Mouse (Mus musculus) heart, adult 2 months (tissue): ENCODE results near the gene Gm37240. TPM values are rescaled to one million over a fixed set of nuclear protein-coding genes. Genes with fewer than 3 reads are reported as not detected.

Experiments
- DNase-seq, 2 experiments: peaks; one replicate each; pipeline ENCODE4 v3.0.0; 2021
- H3K27ac ChIP-seq: fragments of 200-600 bp; 2 replicates; pipeline ENCODE4 v1.8.1; 2022
- H3K27me3 ChIP-seq: fragments of 200-500 bp; 2 replicates; pipeline ENCODE4 v1.6.1; 2012; ENCODE audit warnings: mild to moderate bottlenecking, low read length, inconsistent platforms, mixed read lengths; ENCODE audit not compliant: control insufficient read depth, insufficient read depth
- H3K36me3 ChIP-seq: fragments of 200-500 bp; 2 replicates; pipeline ENCODE4 v1.6.1; 2012; ENCODE audit warnings: low read length, inconsistent platforms; ENCODE audit not compliant: control insufficient read depth, insufficient read depth
- H3K4me1 ChIP-seq: fragments of 200-500 bp; 2 replicates; pipeline ENCODE4 v1.6.1; 2011; ENCODE audit warnings: low read length; ENCODE audit not compliant: control insufficient read depth, insufficient read depth
- H3K4me3 ChIP-seq: fragments of 200-600 bp; 2 replicates; pipeline ENCODE4 v1.8.1; 2022
- H3K79me2 ChIP-seq: fragments of 200-500 bp; replicated peaks from 2 replicates; pipeline ENCODE4 v1.6.1; 2012; ENCODE audit warnings: mild to moderate bottlenecking, inconsistent platforms, low read length, moderate library complexity, mixed read lengths; ENCODE audit not compliant: control insufficient read depth, insufficient read depth
- H3K9ac ChIP-seq: fragments of 200-500 bp; 2 replicates; pipeline ENCODE4 v1.6.1; 2012; ENCODE audit warnings: low read depth, mild to moderate bottlenecking, control low read depth, inconsistent platforms, low read length, mixed read lengths
- CTCF ChIP-seq: fragments of 200-600 bp; IDR thresholded peaks from 2 replicates; pipeline ENCODE4 v1.8.1; 2022; ENCODE audit warnings: antibody characterized with exemption, mild to moderate bottlenecking, moderate library complexity
- EP300 ChIP-seq: fragments of 200-500 bp; IDR thresholded peaks from 2 replicates; pipeline ENCODE4 v1.6.1; 2011; ENCODE audit warnings: low read depth, low read length, control low read depth; ENCODE audit not compliant: insufficient read depth
- POLR2A ChIP-seq: fragments of 200-500 bp; IDR thresholded peaks from 2 replicates; pipeline ENCODE4 v1.6.1; 2011; ENCODE audit warnings: mild to moderate bottlenecking, low read depth, low read length, control low read depth; ENCODE audit not compliant: insufficient read depth
- WGBS: fragments of 180-500 bp; shearing (Covaris S2); methylation state at CpG from one replicate; pipeline ENCODE4 v1.1.7; 2018; 5-methylcytosine and 5-hydroxymethylcytosine counted together
- intact Hi-C: fragments of 180-260 bp; cut with DNase I; formaldehyde crosslinking; loops from one replicate; pipeline ENCODE4 v1.15.1; 2025
- polyA plus RNA-seq: library from polyadenylated mRNA; depleted of rRNA; stranded (reverse); fragments of >200 nt; gene quantifications from 2 replicates; pipeline ENCODE4 v1.2.3, GENCODE M21; 2012
- total RNA-seq, 2 experiments: library from RNA; stranded (reverse); gene quantifications; 2 replicates each; pipeline ENCODE4 v1.2.3; 2021

Gene Gm37240
- total and polyA plus RNA-seq, 3 experiments, result 25.0 to 45.3 (median 36.6) TPM

DNA sequence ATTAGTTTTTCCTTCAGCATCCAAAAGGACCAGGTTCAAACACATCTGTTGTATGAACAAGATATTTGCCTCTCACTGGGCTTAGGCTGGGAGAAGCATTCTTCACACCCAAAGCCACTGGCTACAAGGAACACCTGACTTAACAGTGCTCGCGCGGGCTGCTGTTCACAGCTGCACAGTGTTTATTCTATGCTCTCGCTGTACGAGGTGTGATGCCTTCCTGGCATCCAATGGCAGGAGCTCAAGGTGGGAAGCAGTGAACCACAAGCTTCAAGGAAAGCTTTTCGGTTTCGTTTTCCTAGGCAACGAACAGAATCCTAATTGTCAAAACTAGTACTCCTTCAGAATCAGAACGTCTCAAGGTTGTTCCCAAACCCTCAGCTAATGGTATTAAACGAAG, 110.6 kb downstream of the Gm37240 start:
- TF ChIP-seq EP300 (no peak), CTCF (no peak), POLR2A (no peak)
- peaks cover 7% of the 10 kb centered on the region for H3K4me1 ChIP-seq
- 90% methylated on average over 10 of the region's 10 CpGs for whole genome bisulfite sequencing
- no peak overlapping the region for H3K27ac ChIP-seq
- no peaks in the 10 kb centered on the region for H3K36me3 ChIP-seq
- DNase-seq, result no peak
- no peaks in the 10 kb centered on the region for H3K79me2 ChIP-seq
- no peaks in the 10 kb centered on the region for H3K27me3 ChIP-seq
- intact Hi-C loops, result no loop called here
- H3K9ac ChIP-seq, result no peak overlapping the region
- no peak overlapping the region for H3K4me3 ChIP-seq

DNA sequence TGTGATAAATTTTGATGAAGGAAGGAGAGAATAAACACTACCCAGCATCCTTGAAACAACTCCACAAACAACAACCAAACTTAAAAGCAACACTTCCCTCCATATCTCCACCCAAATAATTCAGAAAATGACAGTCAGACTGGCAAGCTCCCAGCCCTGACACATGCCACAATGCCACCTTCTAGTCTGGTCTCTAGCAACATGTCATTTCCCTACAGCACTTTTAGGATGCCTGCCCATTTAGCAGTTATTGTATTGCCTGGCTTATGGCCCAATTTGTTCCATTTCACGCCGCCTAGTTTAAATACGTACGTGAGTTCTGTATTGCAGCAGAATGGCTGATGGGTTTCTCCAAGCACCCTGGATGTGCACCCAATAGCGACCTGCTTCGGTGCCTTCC, 111.2 kb downstream of the Gm37240 start:
- intact Hi-C loops, result no loop called here
- no peaks in the 10 kb centered on the region for H3K79me2 ChIP-seq
- TF ChIP-seq CTCF, result no peak
- TF ChIP-seq POLR2A, result no peak
- TF ChIP-seq EP300, result no peak
- no peak overlapping the region for H3K27ac ChIP-seq
- peaks cover 7% of the 10 kb centered on the region for H3K4me1 ChIP-seq
- no peak overlapping the region for H3K9ac ChIP-seq
- DNase-seq, result no peak
- WGBS, result 87% methylated on average over 6 of the region's 6 CpGs
- no peak overlapping the region for H3K4me3 ChIP-seq
- H3K27me3 ChIP-seq, result no peaks in the 10 kb centered on the region
- no peaks in the 10 kb centered on the region for H3K36me3 ChIP-seq

DNA sequence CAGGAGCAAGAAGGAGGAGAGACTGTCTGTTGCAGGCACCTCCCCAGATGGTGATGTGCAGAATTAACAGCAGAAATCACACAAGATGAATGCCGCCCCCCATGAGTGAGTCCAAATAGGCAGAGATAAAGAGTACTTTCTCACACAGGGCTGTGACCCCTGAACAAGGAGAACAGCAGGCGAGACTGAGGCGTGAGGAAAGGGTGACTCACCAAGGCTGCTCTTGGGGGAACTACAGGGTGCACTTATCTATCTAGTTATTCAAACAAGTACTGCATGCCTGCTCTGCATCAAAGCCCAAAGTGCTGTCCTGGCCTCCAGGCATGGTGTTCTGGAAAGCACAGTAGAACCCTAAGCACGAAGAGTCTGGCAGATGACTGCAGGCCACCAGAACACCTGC, 113.4 kb downstream of the Gm37240 start:
- 18% methylated on average over 4 of the region's 4 CpGs for WGBS
- Histone ChIP-seq H3K4me1 (peaks cover 7% of the 10 kb centered on the region; the same call in 1 of the 2 replicates), H3K27me3 (no peaks in the 10 kb centered on the region), H3K9ac (no peak overlapping the region), H3K36me3 (no peaks in the 10 kb centered on the region), H3K79me2 (no peaks in the 10 kb centered on the region), H3K4me3 (no peak overlapping the region), H3K27ac (no peak overlapping the region)
- intact Hi-C loops, result no loop called here
- TF ChIP-seq POLR2A (no peak), EP300 (no peak), CTCF (no peak)
- DNase-seq, result peak in 1 of 2 experiments; percentile 17

DNA sequence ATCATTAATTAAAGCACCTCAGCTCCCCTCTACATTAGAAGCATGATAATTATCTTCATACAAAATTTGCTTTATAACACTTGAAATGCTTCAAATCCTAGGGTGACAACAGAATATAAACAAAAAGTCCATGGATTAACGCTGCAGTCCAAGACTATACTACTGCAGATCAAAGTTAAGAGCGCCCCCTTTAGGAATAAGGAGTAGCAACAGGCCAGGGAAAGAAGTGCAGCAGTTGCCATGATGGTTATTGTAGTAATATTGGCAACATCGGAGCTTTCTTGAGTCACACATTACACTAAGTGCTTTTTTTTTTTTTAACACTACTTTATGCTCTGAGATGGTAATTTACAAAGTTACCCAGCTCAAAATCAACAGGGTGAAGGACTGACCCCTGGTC, 113.9 kb downstream of the Gm37240 start:
- Histone ChIP-seq H3K79me2 (no peaks in the 10 kb centered on the region), H3K4me1 (peaks cover 7% of the 10 kb centered on the region; the same call in 1 of the 2 replicates), H3K4me3 (no peak overlapping the region), H3K9ac (no peak overlapping the region), H3K36me3 (no peaks in the 10 kb centered on the region), H3K27ac (no peak overlapping the region), H3K27me3 (no peaks in the 10 kb centered on the region)
- TF ChIP-seq CTCF (peak; percentile 47), POLR2A (no peak)
- intact Hi-C loops, result no loop called here
- DNase-seq, result no peak
- 48% methylated on average over 3 of the region's 3 CpGs for WGBS

DNA sequence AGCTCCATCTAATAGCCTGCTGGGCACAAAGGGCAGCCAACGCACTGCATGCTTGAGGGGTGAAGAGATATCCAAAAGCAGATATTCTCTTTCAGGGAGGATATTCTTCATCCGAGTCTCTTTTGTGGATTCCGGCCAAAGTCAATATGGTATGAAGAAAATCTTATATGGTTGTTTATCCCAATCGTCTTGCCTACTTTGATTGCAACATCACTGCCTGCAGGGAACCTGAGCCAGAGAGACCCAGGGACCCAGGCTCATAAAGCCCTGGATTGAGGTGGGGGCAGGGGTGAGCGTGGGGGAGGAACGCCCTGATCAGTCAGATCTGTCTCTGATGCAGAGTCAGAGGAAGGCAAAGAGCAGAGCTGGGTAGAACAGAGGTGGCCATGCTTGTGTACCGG, 122.4 kb downstream of the Gm37240 start:
- no peaks in the 10 kb centered on the region for H3K27me3 ChIP-seq
- H3K9ac ChIP-seq, result no peak overlapping the region
- H3K79me2 ChIP-seq, result no peaks in the 10 kb centered on the region; the same call in 1 of the 2 replicates
- DNase-seq, result no peak
- TF ChIP-seq EP300, result no peak
- no peak for TF ChIP-seq POLR2A
- no peak for TF ChIP-seq CTCF
- WGBS, result 57% methylated on average over 7 of the region's 7 CpGs
- H3K4me3 ChIP-seq, result no peak overlapping the region
- no peaks in the 10 kb centered on the region for H3K36me3 ChIP-seq
- intact Hi-C loops, result no loop called here
- no peaks in the 10 kb centered on the region for H3K4me1 ChIP-seq
- no peak overlapping the region for H3K27ac ChIP-seq

DNA sequence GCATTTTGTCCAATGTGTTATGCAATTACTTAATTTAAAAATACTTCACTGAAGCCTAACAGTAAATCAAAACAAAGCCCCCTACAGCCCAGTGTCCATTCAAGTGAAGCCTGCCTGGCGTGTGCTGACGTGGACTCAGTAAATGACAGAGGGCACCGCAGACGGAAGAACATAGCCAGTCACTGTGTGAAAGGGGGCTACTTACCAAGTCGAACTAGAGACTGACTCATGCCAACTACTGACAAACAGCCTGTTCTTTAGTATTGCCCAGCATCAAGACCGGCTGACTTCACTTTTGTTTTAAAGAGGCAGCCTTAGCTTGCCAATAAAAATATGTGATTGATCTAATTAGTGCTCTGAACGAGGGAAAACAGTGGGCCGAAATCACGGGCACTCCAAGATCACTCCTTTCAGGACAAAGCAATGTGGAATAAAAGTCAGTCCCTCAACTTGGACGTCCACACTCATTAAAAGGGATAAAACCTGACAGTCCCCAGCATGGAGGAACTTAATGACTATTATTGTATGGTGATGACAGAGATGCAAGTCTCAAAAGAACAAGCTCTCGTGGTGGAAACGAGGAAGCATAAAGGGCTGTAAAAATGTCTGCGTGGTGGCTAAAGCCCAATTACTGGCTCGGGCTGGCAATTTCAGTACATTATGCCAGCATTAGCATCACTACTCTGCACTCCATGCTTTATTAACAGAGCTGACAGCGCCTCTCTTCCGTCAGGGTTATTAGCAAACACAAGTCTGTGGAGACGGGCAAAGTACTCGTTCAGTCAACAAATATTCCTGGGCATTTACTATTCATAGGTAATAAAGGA, 123.1 kb downstream of the Gm37240 start:
- Histone ChIP-seq H3K4me1 (no peaks in the 10 kb centered on the region), H3K9ac (no peak overlapping the region), H3K27me3 (no peaks in the 10 kb centered on the region), H3K79me2 (no peaks in the 10 kb centered on the region; the same call in 1 of the 2 replicates), H3K36me3 (no peaks in the 10 kb centered on the region), H3K4me3 (no peak overlapping the region), H3K27ac (no peak overlapping the region)
- WGBS, result 84% methylated on average over 18 of the region's 18 CpGs
- DNase-seq, result no peak
- TF ChIP-seq CTCF (no peak), EP300 (no peak), POLR2A (no peak)
- intact Hi-C loops, result no loop called here
